Mouse (Mus musculus) ES-Bruce4 (cell line): ENCODE data around the gene Adgrg4. TPM values are rescaled to one million over a fixed set of nuclear protein-coding genes. Genes with fewer than 3 reads are reported as not detected.

Source experiments
- H3K27ac ChIP-seq: 2 replicates; pipeline ENCODE4 v1.5.1; 2012; ENCODE audit warnings: low read length, inconsistent platforms; ENCODE audit not compliant: insufficient read depth
- H3K27me3 ChIP-seq: 2 replicates; pipeline ENCODE4 v1.6.1; 2012; ENCODE audit warnings: mild to moderate bottlenecking, low read length, inconsistent platforms; ENCODE audit not compliant: control insufficient read depth, poor library complexity, insufficient read depth, severe bottlenecking
- H3K36me3 ChIP-seq: 2 replicates; pipeline ENCODE4 v1.6.1; 2012; ENCODE audit warnings: inconsistent platforms, mild to moderate bottlenecking, low read length, moderate library complexity; ENCODE audit not compliant: control insufficient read depth, poor library complexity, insufficient read depth, severe bottlenecking
- H3K4me1 ChIP-seq: one replicate; pipeline ENCODE4 v1.8.1; 2011; ENCODE audit warnings: low read length; ENCODE audit not compliant: control insufficient read depth, insufficient read depth
- H3K4me3 ChIP-seq: 2 replicates; pipeline ENCODE4 v1.5.1; 2011; ENCODE audit warnings: low read depth, mild to moderate bottlenecking, low read length
- H3K9ac ChIP-seq: 2 replicates; pipeline ENCODE4 v1.6.1; 2012; ENCODE audit warnings: low read depth, mild to moderate bottlenecking, inconsistent platforms; ENCODE audit not compliant: poor library complexity, severe bottlenecking
- H3K9me3 ChIP-seq: replicated peaks from 2 replicates; pipeline ENCODE4 v1.6.1; 2012; ENCODE audit warnings: mild to moderate bottlenecking, low read length, inconsistent platforms; ENCODE audit not compliant: control insufficient read depth, poor library complexity, insufficient read depth, severe bottlenecking
- CTCF ChIP-seq: IDR thresholded peaks from one replicate; pipeline ENCODE4 v1.8.1; 2011; ENCODE audit warnings: low read depth, low read length
- EP300 ChIP-seq: IDR thresholded peaks from 2 replicates; pipeline ENCODE4 v1.6.1; 2011; ENCODE audit warnings: low read depth, low read length; ENCODE audit not compliant: insufficient read depth
- POLR2A ChIP-seq: IDR thresholded peaks from one replicate; pipeline ENCODE4 v1.8.1; 2011; ENCODE audit warnings: low read length; ENCODE audit not compliant: insufficient read depth
- polyA plus RNA-seq: library from polyadenylated mRNA; stranded (reverse); fragments of >200 nt; gene quantifications from 2 replicates; pipeline ENCODE4 v1.2.4, GENCODE M21; 2011; ENCODE audit warnings: low read depth; ENCODE audit not compliant: missing spikeins, insufficient read depth, insufficient read length

Adgrg4 gene
- polyA plus RNA-seq: not detected in 2 replicates

DNA sequence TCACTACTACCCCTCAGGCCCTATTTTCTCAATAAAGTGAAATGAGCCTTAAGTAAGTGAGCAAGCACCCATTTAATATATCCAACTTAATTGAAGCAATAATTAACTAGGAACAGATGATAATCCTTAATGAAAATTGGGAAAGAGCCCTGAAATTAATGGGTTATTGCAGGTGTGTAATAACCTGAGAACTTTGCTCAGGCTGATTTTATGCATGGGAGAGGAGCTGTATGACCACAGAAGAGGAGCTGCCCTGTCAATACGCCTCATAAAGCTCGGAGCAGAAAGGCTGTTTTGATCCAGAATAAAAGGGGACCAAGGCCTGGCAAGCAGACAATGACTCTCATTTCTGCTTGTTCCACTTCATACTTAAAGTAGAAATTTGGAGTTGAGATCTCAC, at the start of gene Adgrg4:
TSS of gene Adgrg4 (plus strand) at position 301 of the 400 bp plus-strand sequence.
- H3K9ac ChIP-seq: no peak within 1 kb of the TSS
- no peak within 1 kb of the TSS for H3K4me3 ChIP-seq
- no peaks in the 10 kb centered on the region for H3K4me1 ChIP-seq
- no peaks in the 10 kb centered on the region for H3K9me3 ChIP-seq
- H3K27ac ChIP-seq: no peak within 1 kb of the TSS
- no peaks in the 10 kb centered on the region for H3K27me3 ChIP-seq
- no peak for TF ChIP-seq CTCF
- TF ChIP-seq EP300: no peak
- TF ChIP-seq POLR2A: no peak
- H3K36me3 ChIP-seq: no peaks in the 10 kb centered on the region

DNA sequence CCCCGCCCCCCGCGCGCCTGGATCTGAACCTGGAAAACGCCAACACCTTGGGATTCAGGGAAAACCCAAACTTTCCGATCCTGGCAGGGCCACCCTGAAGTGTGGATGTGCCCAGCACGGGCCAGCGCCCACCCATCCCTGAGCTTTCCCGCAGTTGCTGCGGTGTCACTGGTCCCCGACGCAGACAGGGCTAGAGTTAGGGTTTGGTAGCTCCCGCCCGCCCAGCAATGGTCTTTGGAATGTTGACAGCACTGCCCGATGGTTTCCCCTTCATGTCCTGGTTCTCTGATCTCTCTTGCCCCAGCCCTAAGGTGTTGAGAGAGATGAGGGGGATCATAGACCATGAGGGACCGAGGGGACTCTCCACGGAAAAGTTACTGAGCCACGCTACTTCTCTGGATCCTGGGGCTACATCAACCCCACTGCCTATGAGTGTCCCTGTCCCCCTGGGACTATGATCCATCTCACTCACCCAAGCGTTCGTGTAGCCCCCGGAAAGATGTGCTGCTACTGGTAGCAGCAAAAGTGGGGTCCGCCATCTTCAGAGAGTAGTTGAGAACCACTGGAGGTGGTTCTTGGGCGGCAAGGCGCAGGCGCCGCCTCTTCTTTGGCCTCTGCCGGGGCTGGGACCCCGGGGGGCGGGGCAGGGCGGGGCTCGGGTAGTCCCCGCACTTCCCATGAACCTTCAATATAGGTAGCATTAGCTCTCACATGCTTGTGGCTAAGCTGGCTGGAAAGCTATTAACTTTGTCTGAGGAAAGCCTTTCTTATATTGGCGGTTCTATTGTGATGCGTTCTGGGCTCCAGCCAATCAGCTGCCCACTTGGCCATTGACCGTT, 48.0 kb upstream of the Adgrg4 start, which contains the start of gene Map7d3:
TSS of gene Map7d3 (minus strand) at position 562 of the 839 bp plus-strand sequence.
- Histone ChIP-seq H3K27ac (no peak within 1 kb of the TSS), H3K4me3 (peak within 1 kb of the TSS; percentile 96)
- TF ChIP-seq POLR2A: no peak
- no peak for TF ChIP-seq CTCF
- TF ChIP-seq EP300: no peak

DNA sequence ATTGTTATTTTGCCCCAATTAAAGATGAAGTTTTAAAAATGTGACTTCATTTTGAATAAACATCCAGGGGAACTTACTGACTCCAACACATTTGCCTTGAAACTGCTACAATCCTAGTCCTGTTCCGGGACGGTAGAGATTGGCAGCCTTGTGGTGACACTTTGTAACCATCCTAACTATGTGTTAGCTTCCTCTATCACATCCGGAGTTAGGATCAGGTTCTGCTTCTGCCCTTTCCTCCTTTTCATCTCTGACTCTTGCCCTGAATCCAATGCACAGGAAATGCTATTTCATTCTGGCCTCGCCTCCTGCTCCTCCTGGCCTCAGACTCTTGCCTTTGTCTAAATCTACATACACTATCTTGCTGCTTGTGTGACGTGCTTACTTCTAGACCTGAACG, 42.5 kb upstream of the Adgrg4 start:
- H3K36me3 ChIP-seq: no peaks in the 10 kb centered on the region
- H3K9ac ChIP-seq: no peak overlapping the region
- H3K27ac ChIP-seq: no peak overlapping the region
- H3K9me3 ChIP-seq: no peaks in the 10 kb centered on the region
- no peaks in the 10 kb centered on the region for H3K27me3 ChIP-seq
- TF ChIP-seq POLR2A: no peak
- no peak for TF ChIP-seq CTCF
- no peak for TF ChIP-seq EP300
- H3K4me1 ChIP-seq: no peaks in the 10 kb centered on the region
- H3K4me3 ChIP-seq: no peak overlapping the region

More for the DNA sequence above, 48.0 kb upstream of the Adgrg4 start, which contains the start of gene Map7d3:
- no peaks in the 10 kb centered on the region for H3K36me3 ChIP-seq
- H3K4me1 ChIP-seq: no peaks in the 10 kb centered on the region
- H3K9me3 ChIP-seq: no peaks in the 10 kb centered on the region
- H3K9ac ChIP-seq: peak within 1 kb of the TSS; percentile 72
- no peaks in the 10 kb centered on the region for H3K27me3 ChIP-seq

- Histone ChIP-seq H3K4me1 (no peaks in the 10 kb centered on the region), H3K27me3 (no peaks in the 10 kb centered on the region), H3K9ac (no peak overlapping the region), H3K9me3 (no peaks in the 10 kb centered on the region), H3K27ac (no peak overlapping the region), H3K4me3 (no peak overlapping the region), H3K36me3 (no peaks in the 10 kb centered on the region)
- no peak for TF ChIP-seq CTCF
- TF ChIP-seq POLR2A: no peak
- no peak for TF ChIP-seq EP300
Measured at GRCm38 (mm10) chrX:56835842-56836241, 34.1 kb upstream of the Adgrg4 start.

GRCm38 (mm10) chrX:56839369-56839768, 30.6 kb upstream of the Adgrg4 start:
- Histone ChIP-seq H3K4me1 (no peaks in the 10 kb centered on the region), H3K9me3 (no peaks in the 10 kb centered on the region), H3K27ac (no peak overlapping the region), H3K27me3 (no peaks in the 10 kb centered on the region), H3K36me3 (no peaks in the 10 kb centered on the region), H3K9ac (no peak overlapping the region), H3K4me3 (no peak overlapping the region)
- no peak for TF ChIP-seq EP300
- peak; percentile 5 for TF ChIP-seq CTCF

GRCm38 (mm10) chrX:56841255-56841654, 28.7 kb upstream of the Adgrg4 start:
- Histone ChIP-seq H3K9ac (no peak overlapping the region), H3K9me3 (no peaks in the 10 kb centered on the region), H3K27me3 (no peaks in the 10 kb centered on the region), H3K27ac (no peak overlapping the region), H3K36me3 (no peaks in the 10 kb centered on the region), H3K4me1 (no peaks in the 10 kb centered on the region), H3K4me3 (no peak overlapping the region)
- TF ChIP-seq CTCF (no peak), EP300 (no peak), POLR2A (no peak)
